Mouse (Mus musculus): Measurements from ENCODE around the gene B3galt5. TPM values are rescaled to one million over a fixed set of nuclear protein-coding genes. Genes with fewer than 3 reads are reported as not detected.
A peak's percentile ranks its signal among the peaks of the same experiment; 100 is the strongest.

B3galt5 gene
- polyA plus RNA-seq (2014; fragmentation: Nextera tagmentation; extraction: Ambion mirVana): 0.41 and 0.76 TPM in 2 replicates

GRCm38 (mm10) chr16:96235366-96235970, at the start of gene B3galt5:
Gene B3galt5 (plus strand): TSS chr16:96235801.
- Histone ChIP-seq H3K27ac (ENCODE audit: low read depth, low read length) (no peak within 1 kb of the TSS), H3K27me3 (ENCODE audit: control insufficient read depth, insufficient read depth, low read length) (no peaks in the 10 kb centered on the region), H3K4me3 (ENCODE audit: low read depth, low read length) (no peak within 1 kb of the TSS), H3K4me1 (ENCODE audit: control insufficient read depth, insufficient read depth, low read length) (0 out of 2 replicates have a peak, but pooled peaks cover 3% of the 10 kb centered on the region), H3K4me2 (ENCODE audit: low read depth) (no peak within 1 kb of the TSS), H3K36me3 (ENCODE audit: control insufficient read depth, insufficient read depth, low read length) (no peaks in the 10 kb centered on the region), H3K9me3 (ENCODE audit: control insufficient read depth, low read length) (no peaks in the 10 kb centered on the region), H3K9ac (ENCODE audit: low read length) (no peak within 1 kb of the TSS; the same call in 1 of the 2 replicates)
- ATAC-seq (ENCODE audit: insufficient read depth, low FRiP score, low TSS enrichment) (no peak), DNase-seq (ENCODE audit: low spot score) (no peak)
- WGBS: 74% methylated on average over 17 of the region's 17 CpGs

DNA sequence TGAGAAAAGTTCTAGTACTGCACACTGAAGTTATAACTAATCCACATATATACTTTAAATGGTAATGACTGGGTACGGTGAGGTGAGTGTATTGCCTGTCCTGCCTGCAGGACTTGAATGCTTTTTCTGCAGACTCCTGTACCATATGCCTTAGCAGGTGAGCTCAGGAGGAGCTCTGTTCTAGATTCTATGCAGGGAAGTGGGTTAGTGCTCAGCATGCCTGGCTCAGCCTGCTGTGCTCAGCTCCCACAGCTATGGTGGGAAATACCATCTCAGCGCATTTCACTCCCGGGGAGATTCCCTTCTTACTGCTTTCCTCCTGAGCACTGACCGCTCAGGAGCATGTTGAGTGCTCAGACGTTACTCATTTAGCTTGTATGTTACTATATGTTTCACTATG, 48.0 kb upstream of the B3galt5 start:
- Histone ChIP-seq H3K4me3 (ENCODE audit: low read depth, low read length) (no peak overlapping the region), H3K4me2 (ENCODE audit: low read depth) (no peak overlapping the region), H3K4me1 (ENCODE audit: control insufficient read depth, insufficient read depth, low read length) (peaks cover 3% of the 10 kb centered on the region; the same call in 1 of the 2 replicates), H3K27ac (ENCODE audit: low read depth, low read length) (no peak overlapping the region), H3K36me3 (ENCODE audit: control insufficient read depth, insufficient read depth, low read length) (no peaks in the 10 kb centered on the region), H3K9me3 (ENCODE audit: control insufficient read depth, low read length) (no peaks in the 10 kb centered on the region), H3K9ac (ENCODE audit: low read length) (no peak overlapping the region), H3K27me3 (ENCODE audit: control insufficient read depth, insufficient read depth, low read length) (no peaks in the 10 kb centered on the region)
- ATAC-seq (ENCODE audit: insufficient read depth, low FRiP score, low TSS enrichment) (no peak), DNase-seq (ENCODE audit: low spot score) (no peak)
- WGBS: 83% methylated on average over 5 of the region's 5 CpGs

- DNase-seq (ENCODE audit: low spot score) (peak; percentile 100), ATAC-seq (ENCODE audit: insufficient read depth, low FRiP score, low TSS enrichment) (peak; percentile 95)
- H3K4me1 ChIP-seq (ENCODE audit: control insufficient read depth, insufficient read depth, low read length): peaks cover 3% of the 10 kb centered on the region; the same call in 1 of the 2 replicates
- peak within 1 kb of the TSS; percentile 81 for H3K9ac ChIP-seq (ENCODE audit: low read length)
- H3K9me3 ChIP-seq (ENCODE audit: control insufficient read depth, low read length): no peaks in the 10 kb centered on the region
- peak within 1 kb of the TSS; percentile 44; the same call in 1 of the 2 replicates for H3K27ac ChIP-seq (ENCODE audit: low read depth, low read length)
- peak within 1 kb of the TSS; percentile 96 for H3K4me3 ChIP-seq (ENCODE audit: low read depth, low read length)
- no peaks in the 10 kb centered on the region for H3K36me3 ChIP-seq (ENCODE audit: control insufficient read depth, insufficient read depth, low read length)
- no peaks in the 10 kb centered on the region for H3K27me3 ChIP-seq (ENCODE audit: control insufficient read depth, insufficient read depth, low read length)
- peak within 1 kb of the TSS; percentile 75 for H3K4me2 ChIP-seq (ENCODE audit: low read depth)
- under 1% methylated on average over 74 of the region's 77 CpGs for WGBS
Measured at GRCm38 (mm10) chr16:96191531-96192506, 43.8 kb upstream of the B3galt5 start, which contains the start of gene Lca5l. Gene Lca5l (minus strand): TSS chr16:96192271.

- H3K27ac ChIP-seq (ENCODE audit: low read depth, low read length): no peak within 1 kb of the TSS
- ATAC-seq (ENCODE audit: insufficient read depth, low FRiP score, low TSS enrichment) (peak; percentile 74; the same call in 1 of the 2 replicates), DNase-seq (ENCODE audit: low spot score) (peak; percentile 64)
- H3K27me3 ChIP-seq (ENCODE audit: control insufficient read depth, insufficient read depth, low read length): no peaks in the 10 kb centered on the region
- peak within 1 kb of the TSS; percentile 1; the same call in 1 of the 2 replicates for H3K9ac ChIP-seq (ENCODE audit: low read length)
- 4% methylated on average over 20 of the region's 20 CpGs for WGBS
- no peaks in the 10 kb centered on the region for H3K36me3 ChIP-seq (ENCODE audit: control insufficient read depth, insufficient read depth, low read length)
- H3K4me1 ChIP-seq (ENCODE audit: control insufficient read depth, insufficient read depth, low read length): peaks cover 11% of the 10 kb centered on the region; the same call in 1 of the 2 replicates
- no peaks in the 10 kb centered on the region for H3K9me3 ChIP-seq (ENCODE audit: control insufficient read depth, low read length)
- H3K4me3 ChIP-seq (ENCODE audit: low read depth, low read length): peak within 1 kb of the TSS; percentile 6; the same call in 1 of the 2 replicates
- peak within 1 kb of the TSS; percentile 29 for H3K4me2 ChIP-seq (ENCODE audit: low read depth)
Measured at GRCm38 (mm10) chr16:96199913-96200701, 35.5 kb upstream of the B3galt5 start, which contains the start of gene Sh3bgr. Gene Sh3bgr (plus strand): TSS chr16:96200450.

GRCm38 (mm10) chr16:96200702-96201028, 34.9 kb upstream of the B3galt5 start:
- H3K4me2 ChIP-seq (ENCODE audit: low read depth): peak overlapping the region; percentile 29
- no peaks in the 10 kb centered on the region for H3K9me3 ChIP-seq (ENCODE audit: control insufficient read depth, low read length)
- H3K27ac ChIP-seq (ENCODE audit: low read depth, low read length): no peak overlapping the region
- H3K36me3 ChIP-seq (ENCODE audit: control insufficient read depth, insufficient read depth, low read length): no peaks in the 10 kb centered on the region
- 38% methylated on average over 9 of the region's 9 CpGs for WGBS
- H3K4me1 ChIP-seq (ENCODE audit: control insufficient read depth, insufficient read depth, low read length): peaks cover 11% of the 10 kb centered on the region; the same call in 1 of the 2 replicates
- ATAC-seq (ENCODE audit: insufficient read depth, low FRiP score, low TSS enrichment): 0 out of 2 replicates have a peak, but pooled peaks have one; percentile 4
- peak overlapping the region; percentile 6; the same call in 1 of the 2 replicates for H3K4me3 ChIP-seq (ENCODE audit: low read depth, low read length)
- peak overlapping the region; percentile 1; the same call in 1 of the 2 replicates for H3K9ac ChIP-seq (ENCODE audit: low read length)
- H3K27me3 ChIP-seq (ENCODE audit: control insufficient read depth, insufficient read depth, low read length): no peaks in the 10 kb centered on the region
- no peak for DNase-seq (ENCODE audit: low spot score)

DNA sequence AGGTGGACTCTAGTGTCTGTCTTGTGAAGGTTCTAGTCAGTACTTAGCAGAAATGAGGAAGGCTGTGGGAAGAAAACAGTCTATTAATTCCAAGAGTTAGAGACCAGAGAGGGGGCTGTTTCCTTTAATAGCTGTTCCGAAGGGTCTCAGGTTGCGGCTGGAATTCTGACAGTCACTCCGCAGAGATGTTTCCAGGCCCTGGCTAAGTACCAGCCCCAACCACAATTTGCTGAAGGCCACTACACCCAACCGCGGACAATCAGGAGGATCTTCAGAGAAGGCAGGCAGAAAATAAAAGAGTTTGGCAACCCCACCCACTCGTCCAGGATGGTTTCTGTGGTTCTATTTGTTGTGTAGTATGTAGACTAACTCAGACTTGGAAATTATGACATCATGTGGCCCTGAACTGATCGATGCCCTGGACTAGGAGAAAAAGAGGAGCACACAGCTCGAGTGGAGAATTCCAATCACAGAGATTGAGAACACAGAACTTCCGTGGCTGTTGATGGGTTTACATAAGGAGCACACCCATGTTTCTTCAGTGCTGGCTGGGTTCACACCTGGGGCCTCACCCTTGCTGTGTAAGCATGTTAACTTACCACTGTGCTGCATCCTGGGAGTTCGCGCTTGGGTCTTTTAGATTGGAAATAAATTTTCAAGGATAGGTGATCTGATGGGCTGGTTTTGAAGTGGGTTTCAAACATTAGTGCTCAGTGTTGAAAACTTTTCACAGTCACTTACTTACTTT, 33.9 kb upstream of the B3galt5 start:
- Histone ChIP-seq H3K4me2 (ENCODE audit: low read depth) (no peak overlapping the region), H3K27ac (ENCODE audit: low read depth, low read length) (no peak overlapping the region), H3K36me3 (ENCODE audit: control insufficient read depth, insufficient read depth, low read length) (no peaks in the 10 kb centered on the region), H3K4me1 (ENCODE audit: control insufficient read depth, insufficient read depth, low read length) (peaks cover 11% of the 10 kb centered on the region; the same call in 1 of the 2 replicates), H3K4me3 (ENCODE audit: low read depth, low read length) (no peak overlapping the region), H3K9ac (ENCODE audit: low read length) (no peak overlapping the region), H3K9me3 (ENCODE audit: control insufficient read depth, low read length) (no peaks in the 10 kb centered on the region), H3K27me3 (ENCODE audit: control insufficient read depth, insufficient read depth, low read length) (no peaks in the 10 kb centered on the region)
- 71% methylated on average over 11 of the region's 11 CpGs for WGBS
- ATAC-seq (ENCODE audit: insufficient read depth, low FRiP score, low TSS enrichment): no peak
- DNase-seq (ENCODE audit: low spot score): no peak

DNA sequence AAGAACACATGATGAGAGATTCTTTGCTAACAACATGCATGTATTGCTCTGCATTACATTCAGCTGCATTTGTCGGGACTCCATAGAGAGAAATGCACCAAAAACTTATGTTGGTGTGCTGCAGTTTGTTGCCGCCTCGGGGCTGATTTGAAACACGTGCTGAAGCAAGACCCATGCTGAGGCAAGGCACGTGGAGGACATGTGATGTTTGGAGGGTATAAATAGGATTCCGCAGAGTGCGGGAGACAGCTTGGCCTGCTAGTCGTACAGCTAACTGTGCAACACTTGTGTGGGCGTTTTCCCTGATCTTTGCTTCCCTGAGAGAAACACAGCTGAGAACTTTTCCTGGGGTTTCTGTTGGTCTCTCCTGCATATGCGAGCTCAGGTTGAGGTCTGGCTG, 25.8 kb upstream of the B3galt5 start:
- 83% methylated on average over 10 of the region's 10 CpGs for WGBS
- Histone ChIP-seq H3K36me3 (ENCODE audit: control insufficient read depth, insufficient read depth, low read length) (no peaks in the 10 kb centered on the region), H3K4me3 (ENCODE audit: low read depth, low read length) (no peak overlapping the region), H3K9me3 (ENCODE audit: control insufficient read depth, low read length) (no peaks in the 10 kb centered on the region), H3K27me3 (ENCODE audit: control insufficient read depth, insufficient read depth, low read length) (no peaks in the 10 kb centered on the region), H3K4me2 (ENCODE audit: low read depth) (no peak overlapping the region), H3K9ac (ENCODE audit: low read length) (no peak overlapping the region), H3K4me1 (ENCODE audit: control insufficient read depth, insufficient read depth, low read length) (no peaks in the 10 kb centered on the region), H3K27ac (ENCODE audit: low read depth, low read length) (no peak overlapping the region)
- ATAC-seq (ENCODE audit: insufficient read depth, low FRiP score, low TSS enrichment) (no peak), DNase-seq (ENCODE audit: low spot score) (no peak)
